Mouse (Mus musculus) c-Kit-positive CD71-positive TER-119-positive erythroid progenitor cells, embryonic 14.5 days (primary cell): ENCODE results near the gene Lsm11.
A peak's percentile ranks its signal among the peaks of the same experiment; 100 is the strongest.
"Not testable (repeated sequence)": the region's sequence is repeated elsewhere in the genome, so short reads cannot be mapped to it uniquely, and the experiment has no call there.

Experiments used
- DNase-seq: peaks from one replicate; pipeline ENCODE4 v3.0.0-alpha.2; 2013; ENCODE audit warnings: low spot score

The Lsm11 gene

GRCm38 (mm10) chr11:45883270-45883931 is 61.3 kb downstream of the Lsm11 start:
- no peak for DNase-seq

- DNase-seq: no peak
Measured at GRCm38 (mm10) chr11:45881683-45882068, 63.1 kb downstream of the Lsm11 start.

GRCm38 (mm10) chr11:45881026-45881682 is 63.6 kb downstream of the Lsm11 start:
- peak; percentile 40 for DNase-seq

- not testable (repeated sequence) for DNase-seq
Measured at GRCm38 (mm10) chr11:45879366-45879765, 65.4 kb downstream of the Lsm11 start.
